Mouse (Mus musculus) liver, embryonic 14.5 days (tissue): ENCODE data around the gene Cfap97.

Source experiments
- CTCF ChIP-seq: IDR thresholded peaks from 2 replicates; pipeline ENCODE4 v1.5.1; 2016; ENCODE audit warnings: antibody characterized with exemption, low read depth, control low read depth
- EP300 ChIP-seq: IDR thresholded peaks from 2 replicates; pipeline ENCODE4 v1.6.1; 2016; ENCODE audit warnings: antibody characterized with exemption, low read depth

DNA sequence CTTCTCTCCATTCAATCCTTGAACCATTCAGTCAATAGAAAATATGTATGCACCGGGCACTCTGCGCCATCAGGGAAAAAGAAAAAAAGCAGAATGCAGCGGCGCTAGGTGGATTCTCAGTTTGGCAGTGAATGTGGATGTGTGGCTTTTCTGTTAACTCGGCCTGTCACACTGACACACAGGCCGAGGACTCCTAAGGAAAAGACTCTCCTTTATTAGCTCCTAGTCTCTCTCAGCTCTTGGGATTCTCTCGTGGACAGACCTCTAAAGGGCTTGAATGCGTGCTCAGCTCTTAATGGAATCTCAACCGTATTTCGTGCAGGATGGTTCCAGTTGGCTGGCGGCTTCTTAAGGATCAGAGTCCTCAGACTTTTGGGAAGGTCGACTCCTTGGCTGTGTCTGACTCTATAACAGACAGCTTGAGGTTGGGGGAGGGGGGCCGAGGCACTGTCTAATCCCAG is 60.1 kb downstream of the Cfap97 start:
- TF ChIP-seq CTCF: no peak
- TF ChIP-seq EP300: no peak
